Mouse (Mus musculus) NIH3T3 (cell line): ENCODE results near the gene Anks4b.

Experiments used
- DNase-seq: peaks from one replicate; pipeline ENCODE4 v3.0.0-alpha.2; 2012; ENCODE audit warnings: low read depth

The Anks4b gene

DNA sequence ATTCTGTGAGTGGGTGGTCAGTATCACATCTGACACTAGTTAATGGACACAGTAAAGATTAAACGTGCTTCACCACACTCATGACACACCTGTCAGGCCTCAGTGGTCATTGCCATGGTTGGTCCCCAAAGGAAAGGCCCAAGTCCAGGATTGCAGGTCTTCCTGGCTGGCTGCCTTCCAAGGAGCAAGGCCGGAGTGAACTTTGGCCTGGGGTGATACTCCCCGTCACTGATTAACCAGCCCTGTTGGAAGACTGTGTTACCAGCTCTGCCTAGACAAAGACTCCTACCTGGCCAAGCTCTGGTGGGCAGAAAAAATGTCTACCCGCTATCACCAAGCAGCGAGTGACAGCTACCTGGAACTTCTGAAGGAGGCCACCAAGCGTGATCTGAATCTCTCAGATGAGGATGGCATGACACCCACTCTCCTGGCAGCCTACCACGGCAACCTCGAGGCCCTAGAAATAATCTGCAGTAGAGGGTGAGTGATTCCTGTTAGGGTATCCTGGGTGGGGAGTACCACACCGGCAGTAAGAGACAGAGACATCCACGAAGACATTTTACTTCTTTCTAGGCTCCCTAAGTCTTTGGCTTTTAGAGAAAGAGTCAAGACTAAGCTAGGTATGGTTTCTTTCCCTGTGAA is at the start of gene Anks4b:
Gene Anks4b (plus strand): TSS at position 256 of the 642 bp plus-strand sequence.
- no peak for DNase-seq

GRCm38 (mm10) chr7:120124844-120125243 is 48.8 kb upstream of the Anks4b start:
- peak; percentile 73 for DNase-seq

- no peak for DNase-seq
Observed at GRCm38 (mm10) chr7:120126976-120127685, 46.5 kb upstream of the Anks4b start.

- no peak for DNase-seq
Observed at GRCm38 (mm10) chr7:120127686-120128059, 46.0 kb upstream of the Anks4b start.

DNA sequence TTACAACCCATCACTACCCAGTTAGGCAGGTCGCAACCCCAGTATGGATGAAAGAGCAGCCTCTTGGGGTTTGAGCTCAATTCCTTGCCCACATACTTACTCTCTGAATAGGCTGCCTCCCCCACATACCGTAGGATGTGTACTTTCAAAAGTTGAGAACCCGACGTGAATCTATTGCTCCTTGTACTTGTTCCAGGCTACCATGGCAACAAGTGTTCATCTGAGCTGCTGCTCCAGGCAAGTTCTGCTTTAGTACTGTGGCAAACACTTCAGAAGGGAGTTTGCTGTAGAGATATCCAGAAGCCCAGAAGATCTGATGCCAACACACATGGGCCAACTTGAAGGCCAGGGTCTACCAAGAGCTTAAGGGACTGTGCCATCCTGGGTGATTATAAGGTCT is 44.7 kb upstream of the Anks4b start:
- peak; percentile 3 for DNase-seq

DNA sequence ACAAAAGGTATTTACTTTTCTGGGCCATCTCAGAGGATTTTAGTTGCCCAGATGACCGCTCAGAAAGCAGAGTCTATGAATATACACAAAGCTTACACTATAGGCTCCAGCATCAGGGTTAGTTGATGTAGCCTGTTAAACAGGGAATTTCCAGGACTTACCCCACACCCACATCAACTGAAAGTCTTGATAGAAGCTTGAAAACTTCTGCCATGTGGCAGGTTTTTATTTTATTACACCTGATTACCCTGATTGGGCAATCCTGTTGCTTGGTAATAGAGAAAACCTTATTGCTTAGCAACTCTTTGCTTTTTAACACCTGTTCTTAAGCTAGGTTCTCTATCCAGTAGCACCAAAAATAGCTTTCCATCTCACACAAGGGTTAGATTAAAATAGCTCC is 30.9 kb upstream of the Anks4b start:
- DNase-seq: no peak

DNA sequence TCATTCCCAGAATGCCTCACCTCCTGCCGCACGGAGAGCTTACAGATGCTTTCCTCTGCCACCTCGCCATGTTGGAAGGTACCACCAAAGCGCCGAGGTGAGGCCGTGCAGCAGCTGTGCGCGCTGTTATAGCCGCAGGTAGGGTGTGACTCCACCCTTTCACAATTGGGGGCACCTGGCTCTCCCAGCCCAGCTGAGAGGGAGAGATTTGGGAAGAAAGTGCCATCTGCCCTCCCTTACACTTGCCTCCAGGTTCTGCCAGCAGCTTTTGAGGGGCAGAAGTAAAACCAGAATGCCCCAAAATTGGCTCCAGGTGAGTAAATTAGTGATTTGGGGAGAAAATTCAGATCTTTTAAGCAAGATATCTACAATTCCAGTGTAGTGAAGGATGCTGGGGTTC is 28.5 kb upstream of the Anks4b start, which contains the start of gene Zp2:
Gene Zp2 (minus strand): TSS at position 101 of the 400 bp plus-strand sequence.
- DNase-seq: no peak

DNA sequence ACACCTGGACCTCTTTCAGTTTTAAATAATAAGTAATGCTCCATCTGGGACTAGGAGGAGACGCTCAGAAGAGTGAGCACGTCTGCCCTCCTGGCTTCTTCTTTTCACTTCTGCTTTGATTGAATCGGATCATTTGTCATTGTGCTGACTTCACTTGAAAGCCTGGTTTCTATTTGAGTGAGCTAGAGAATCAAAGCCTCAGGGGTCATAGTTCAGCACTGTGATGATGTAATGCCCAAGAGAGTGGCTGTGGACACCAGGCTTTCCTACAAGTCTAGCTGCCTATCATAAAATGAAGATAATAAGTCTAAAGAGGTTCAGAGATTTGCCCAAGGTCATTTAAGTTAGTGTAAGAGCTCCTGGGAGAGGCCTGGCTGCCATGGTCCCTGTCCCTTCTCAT is 23.4 kb upstream of the Anks4b start:
- peak; percentile 5 for DNase-seq

- no peak for DNase-seq
Observed at GRCm38 (mm10) chr7:120150898-120151297, 22.8 kb upstream of the Anks4b start.

DNA sequence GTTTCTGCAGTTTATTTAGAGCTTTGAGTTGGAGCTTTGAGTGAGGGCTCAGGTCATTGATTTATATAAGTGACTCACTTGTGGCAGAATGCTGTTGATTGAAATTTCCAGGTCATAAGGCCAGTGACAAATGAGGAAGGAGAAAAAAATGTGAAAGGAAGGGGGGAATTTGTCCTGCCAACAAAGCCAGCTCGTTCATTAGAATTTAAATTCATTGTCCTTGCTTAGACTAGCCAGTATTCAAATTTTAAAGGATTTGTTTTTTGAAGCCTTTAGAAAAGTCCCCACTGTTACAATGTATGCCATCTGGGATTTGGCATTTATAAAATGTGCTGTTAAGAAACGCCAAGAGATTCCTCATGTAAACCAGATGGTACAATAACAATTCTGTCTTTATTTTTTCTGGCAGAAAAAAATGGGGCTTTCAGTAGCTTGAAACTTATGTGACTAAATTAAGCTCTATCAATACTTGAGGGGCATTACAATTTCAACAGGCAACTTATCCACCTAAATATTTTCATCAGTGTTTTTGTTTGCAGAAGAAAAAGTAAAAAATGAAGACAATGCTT is 16.7 kb upstream of the Anks4b start:
- DNase-seq: no peak

GRCm38 (mm10) chr7:120157575-120158061 is 16.0 kb upstream of the Anks4b start:
- no peak for DNase-seq

DNA sequence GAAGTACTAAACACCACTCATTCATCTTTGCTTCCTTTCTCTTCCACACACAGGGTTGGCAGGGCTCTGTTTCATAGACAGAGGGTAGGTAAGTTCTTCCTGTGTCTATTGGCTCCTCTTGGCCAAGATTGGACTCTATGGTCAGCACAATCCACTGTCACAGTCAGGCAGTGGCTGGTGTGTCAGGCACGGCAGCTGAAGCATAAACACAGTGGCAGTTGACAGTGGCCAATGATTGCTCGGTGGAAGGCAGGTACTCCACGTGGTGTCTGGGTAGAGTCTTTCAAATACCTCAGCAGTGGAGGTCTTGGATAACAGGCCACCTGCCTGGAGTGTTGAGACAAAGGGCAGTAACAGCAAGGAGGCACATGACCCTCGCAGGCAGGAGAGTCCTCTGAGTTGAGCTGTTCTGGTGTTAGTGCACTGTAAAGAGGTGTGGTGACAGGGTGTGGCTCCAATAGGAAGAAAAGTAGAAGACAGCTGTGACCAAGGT is 15.5 kb upstream of the Anks4b start:
- no peak for DNase-seq

DNA sequence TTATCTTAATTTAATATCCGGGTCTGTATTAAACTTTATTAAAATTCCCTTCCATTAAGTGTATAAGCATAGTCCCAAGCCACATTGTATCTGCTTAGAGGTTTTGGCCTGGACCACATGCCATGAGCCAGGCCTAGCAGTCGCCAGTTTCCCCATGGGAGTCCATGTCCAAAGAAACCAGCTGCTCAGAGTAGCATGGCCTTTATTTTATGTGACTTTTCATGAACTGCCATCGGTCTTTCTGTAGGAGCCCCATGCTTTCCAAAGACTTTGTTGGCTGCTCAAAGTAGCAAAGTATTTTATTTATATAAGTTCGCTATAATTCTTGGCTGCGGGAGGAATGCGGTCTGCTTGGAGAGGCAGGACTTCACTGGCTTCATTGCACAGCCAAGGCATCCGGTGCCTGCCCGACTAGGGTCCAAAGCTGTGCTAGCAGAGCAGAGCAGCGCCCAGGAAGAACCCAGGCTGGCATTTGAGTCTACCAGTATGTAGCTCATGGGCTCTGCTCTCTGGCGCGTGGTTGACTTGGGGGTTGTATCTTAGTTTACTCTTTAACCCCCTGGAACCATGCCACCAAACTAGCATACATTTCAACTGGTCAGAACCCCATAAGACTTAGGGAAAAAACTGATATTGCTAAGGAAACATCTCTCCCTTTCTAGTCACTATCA is 9.9 kb upstream of the Anks4b start:
- DNase-seq: no peak

- no peak for DNase-seq
Observed at GRCm38 (mm10) chr7:120172188-120172700, 1.4 kb upstream of the Anks4b start.

DNA sequence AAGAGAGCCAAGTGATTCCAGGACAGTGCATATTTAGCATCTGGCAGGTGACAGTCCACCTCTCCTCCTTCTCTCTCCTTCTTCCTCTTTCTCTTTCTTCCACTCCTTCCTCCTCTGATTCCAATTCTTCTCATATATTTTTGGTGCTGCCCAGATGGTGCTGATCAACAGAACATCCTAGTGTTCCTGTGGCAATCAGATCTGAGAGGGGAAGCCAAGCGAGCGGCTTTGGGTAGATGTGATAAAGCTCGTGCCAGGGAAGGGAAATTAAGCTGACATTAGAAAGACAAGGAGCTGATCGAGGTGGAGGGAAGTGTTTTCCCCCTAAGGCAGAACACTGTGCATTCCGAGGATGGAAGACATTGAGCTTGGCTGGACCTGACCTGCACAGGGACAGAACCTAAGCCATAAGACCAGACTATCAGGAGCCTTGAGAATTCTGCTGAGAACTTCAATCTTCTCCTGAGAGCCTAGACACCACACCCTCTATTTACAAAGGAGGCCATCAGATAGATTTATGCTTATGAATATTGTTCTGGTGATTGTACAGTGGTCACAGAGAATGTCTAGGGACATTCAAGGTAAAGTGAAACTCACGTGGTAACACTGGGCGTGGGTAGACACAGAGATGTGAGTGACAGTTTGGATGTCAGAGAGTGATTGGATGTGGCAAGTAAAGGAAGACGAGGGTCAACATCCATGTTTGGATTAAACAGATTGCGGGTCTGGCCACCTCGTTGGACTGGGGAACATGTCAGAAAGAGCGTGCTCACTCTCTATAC is 1.3 kb downstream of the Anks4b start:
- no peak for DNase-seq

- no peak for DNase-seq
Observed at GRCm38 (mm10) chr7:120177611-120178010, 4.0 kb downstream of the Anks4b start.

DNA sequence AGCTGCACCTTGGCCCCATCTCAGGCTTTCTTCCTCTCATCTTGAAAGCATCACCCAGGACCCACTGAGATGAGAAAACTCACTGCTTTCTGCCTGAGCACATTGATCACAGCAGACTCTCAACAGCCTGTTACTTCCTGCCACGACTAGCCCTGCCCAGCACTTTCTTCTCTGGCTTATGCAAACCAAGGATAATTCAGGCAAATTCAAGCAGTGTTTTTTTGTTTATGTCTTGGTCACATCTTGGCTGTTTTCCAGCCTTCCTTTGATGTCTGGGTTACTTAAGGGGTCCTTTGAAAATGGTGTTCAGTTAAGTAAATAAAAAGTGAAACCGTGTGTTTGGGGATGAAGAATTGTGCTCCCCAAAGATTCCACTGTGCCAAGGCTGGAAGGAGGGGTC is 5.3 kb downstream of the Anks4b start:
- DNase-seq: no peak

DNA sequence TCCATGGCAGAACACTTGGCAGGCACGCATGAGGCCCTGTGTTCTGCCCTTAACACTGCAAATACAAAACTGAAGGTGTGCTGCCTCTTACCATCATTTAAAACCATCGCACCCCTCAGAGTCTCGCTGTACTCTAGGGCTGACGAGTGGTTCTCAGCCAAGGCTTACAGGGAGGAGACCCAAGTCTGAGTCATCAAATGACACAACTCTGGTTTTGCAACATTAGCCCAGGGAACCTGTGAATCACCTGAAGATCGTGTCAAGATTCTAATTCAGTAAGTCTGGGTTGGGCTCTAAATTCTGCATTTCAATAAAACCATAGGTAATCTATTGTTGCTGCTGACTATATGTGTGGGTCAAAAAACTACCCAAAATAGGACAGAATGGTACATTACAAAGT is 6.9 kb downstream of the Anks4b start:
- peak; percentile 4 for DNase-seq

DNA sequence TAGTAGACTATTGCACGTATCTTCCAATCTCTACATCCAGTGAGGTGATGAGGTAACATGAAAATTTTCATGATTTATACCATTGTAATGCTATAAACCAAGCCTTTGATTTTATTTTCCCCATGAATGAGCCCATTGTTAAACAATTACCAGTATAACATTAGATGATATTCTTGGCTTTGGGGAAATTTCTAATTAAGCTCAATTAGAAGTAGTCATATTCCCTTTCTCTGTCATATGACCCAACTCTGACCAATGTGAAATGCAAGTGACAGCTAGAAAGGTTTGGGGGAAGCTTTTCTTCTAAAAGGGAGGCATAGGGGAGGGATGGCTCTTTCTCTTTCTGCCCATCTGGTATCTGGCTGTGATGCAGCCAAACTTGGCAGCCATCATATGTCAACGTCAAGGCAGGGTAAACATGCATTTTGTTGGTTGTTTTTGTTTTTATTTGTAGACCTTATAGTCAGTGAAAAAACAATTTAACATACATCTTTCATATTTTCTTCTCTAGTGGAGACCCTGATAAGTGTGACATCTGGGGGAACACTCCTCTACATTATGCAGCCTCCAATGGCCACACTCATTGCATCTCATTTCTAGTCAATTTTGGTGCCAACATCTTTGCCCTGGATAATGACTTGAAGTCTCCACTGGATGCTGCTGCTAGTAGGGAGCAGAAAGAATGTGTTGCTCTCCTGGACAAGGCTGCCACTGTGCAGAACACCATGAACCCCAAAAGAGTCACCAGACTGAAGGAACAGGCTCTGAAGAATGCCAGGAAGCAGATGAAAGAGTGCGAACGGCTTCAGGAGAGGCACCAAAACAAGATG is 8.0 kb downstream of the Anks4b start:
- DNase-seq: no peak

DNA sequence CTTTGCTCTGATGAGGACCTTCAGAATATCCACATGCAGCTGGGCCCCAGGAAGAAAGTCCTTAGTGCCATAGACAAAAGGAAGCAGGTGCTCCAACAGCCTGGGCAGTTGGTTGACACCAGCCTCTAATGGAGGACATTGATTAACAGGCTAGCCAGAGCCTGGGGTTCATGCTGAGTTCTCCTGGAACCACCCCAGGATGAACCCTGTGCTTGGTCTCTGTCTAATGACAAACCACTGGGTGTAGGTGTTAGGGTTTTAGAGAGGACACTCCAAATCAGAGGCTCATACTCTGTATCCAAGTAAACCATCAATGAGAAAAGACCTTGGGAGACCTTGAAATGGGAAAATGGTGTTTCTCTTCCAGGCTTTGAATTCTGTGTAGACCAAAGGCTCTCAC is 9.2 kb downstream of the Anks4b start:
- no peak for DNase-seq

DNA sequence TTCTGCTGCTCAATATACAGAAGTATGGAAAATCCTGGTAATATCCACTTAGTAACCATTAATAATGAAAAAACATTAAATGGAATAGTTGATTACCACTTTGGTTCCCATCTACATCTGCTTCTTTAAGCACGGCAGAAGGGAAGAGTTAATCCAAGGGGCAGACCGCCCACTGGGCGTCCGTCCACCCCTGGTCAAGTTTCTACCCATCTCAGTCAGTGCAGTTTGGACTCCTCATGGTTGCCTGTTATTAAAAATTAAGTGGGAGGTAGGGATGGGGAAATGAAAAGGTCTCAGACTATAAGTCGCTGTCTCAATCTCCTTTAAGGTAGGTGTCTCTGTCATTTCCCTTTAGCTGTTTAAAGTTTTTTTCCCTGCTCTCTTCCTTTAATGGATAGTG is 15.3 kb downstream of the Anks4b start:
- no peak for DNase-seq
